Mouse (Mus musculus): ENCODE results near the gene Hspg2.

The Hspg2 gene

GRCm38 (mm10) chr4:137473240-137473639 lies 4.7 kb downstream of the Hspg2 start:
- ChIA-PET POLR2A (interaction anchor here in 2 of 4 experiments (0.6 to 0.8 kb wide), 2 partner anchors 13 to 228 kb away, joined by 3 to 4 read pairs; no protein-coding TSS in a partner anchor), CTCF (interaction anchor here in 1 of 4 experiments (1.1 to 1.5 kb wide), 2 partner anchors 45 to 153 kb away, joined by 3 read pairs; no protein-coding TSS in a partner anchor)

GRCm38 (mm10) chr4:137473701-137474388 lies 5.3 kb downstream of the Hspg2 start:
- CTCF ChIA-PET: interaction anchor here in 1 of 4 experiments (1.1 to 1.5 kb wide), 2 partner anchors 45 to 154 kb away, joined by 3 read pairs; no protein-coding TSS in a partner anchor
- POLR2A ChIA-PET: interaction anchor here in 1 of 4 experiments (0.8 to 1.1 kb wide), 2 partner anchors 13 kb away, joined by 3 to 4 read pairs; no protein-coding TSS in a partner anchor

- POLR2A ChIA-PET: interaction anchor here in 2 of 4 experiments (0.9 to 5.6 kb wide), 9 partner anchors 12 to 43 kb away, joined by 3 to 41 read pairs (median 3); no protein-coding TSS in a partner anchor
Measured at GRCm38 (mm10) chr4:137474694-137475093, 6.1 kb downstream of the Hspg2 start.

GRCm38 (mm10) chr4:137475271-137476050 lies 6.9 kb downstream of the Hspg2 start:
- CTCF ChIA-PET: interaction anchor here in 3 of 4 experiments (0.6 to 2.0 kb wide), 7 partner anchors 13 to 190 kb away, joined by 3 to 10 read pairs (median 5); no protein-coding TSS in a partner anchor

More at GRCm38 (mm10) chr4:137474694-137475093, 6.1 kb downstream of the Hspg2 start:
- CTCF ChIA-PET: interaction anchor here in 2 of 4 experiments (0.6 to 2.0 kb wide), 3 partner anchors 14 to 44 kb away, joined by 3 to 10 read pairs (median 3); no protein-coding TSS in a partner anchor

GRCm38 (mm10) chr4:137476065-137476760 lies 7.6 kb downstream of the Hspg2 start:
- CTCF ChIA-PET: interaction anchor here (0.6 to 2.0 kb wide), 9 partner anchors 13 to 493 kb away, joined by 3 to 10 read pairs (median 3); no protein-coding TSS in a partner anchor
- POLR2A ChIA-PET: interaction anchor here (0.6 to 5.6 kb wide), 23 partner anchors 8 to 1003 kb away, joined by 3 to 41 read pairs (median 4); partner anchors contain the start of gene Hspg2 (in 2 of the 4)

More at GRCm38 (mm10) chr4:137475271-137476050, 6.9 kb downstream of the Hspg2 start:
- POLR2A ChIA-PET: interaction anchor here in 3 of 4 experiments (0.6 to 5.6 kb wide), 21 partner anchors 9 to 1002 kb away, joined by 3 to 41 read pairs (median 4); no protein-coding TSS in a partner anchor

- POLR2A ChIA-PET: interaction anchor here (0.6 to 5.6 kb wide), 21 partner anchors 8 to 322 kb away, joined by 3 to 41 read pairs (median 4); partner anchors contain the start of gene Hspg2 (in 3 of the 4)
Measured at GRCm38 (mm10) chr4:137476761-137477237, 8.2 kb downstream of the Hspg2 start.

GRCm38 (mm10) chr4:137477611-137478010 lies 9.0 kb downstream of the Hspg2 start:
- ChIA-PET POLR2A (interaction anchor here in 3 of 4 experiments (1.4 to 5.6 kb wide), 8 partner anchors 9 to 118 kb away, joined by 4 to 41 read pairs (median 10); partner anchors contain the start of gene Hspg2 (in 2 of the 3)), CTCF (no interaction called here)

More at GRCm38 (mm10) chr4:137476761-137477237, 8.2 kb downstream of the Hspg2 start:
- CTCF ChIA-PET: interaction anchor here in 3 of 4 experiments (1.0 to 2.0 kb wide), 7 partner anchors 12 to 247 kb away, joined by 3 to 10 read pairs (median 3); no protein-coding TSS in a partner anchor

GRCm38 (mm10) chr4:137478306-137478705 lies 9.7 kb downstream of the Hspg2 start:
- POLR2A ChIA-PET: interaction anchor here in 3 of 4 experiments (0.6 to 5.6 kb wide), 13 partner anchors 8 to 116 kb away, joined by 3 to 41 read pairs (median 7); partner anchors contain the start of genes Hspg2 (in 3 of the 3) and Usp48 (in 2 of the 3)
- CTCF ChIA-PET: interaction anchor here in 1 of 4 experiments (0.8 kb wide), 1 partner anchor 10 kb away, joined by 3 read pairs; no protein-coding TSS in a partner anchor

- ChIA-PET CTCF (interaction anchor here in 3 of 4 experiments (0.6 to 1.8 kb wide), 6 partner anchors 9 to 484 kb away, joined by 3 to 13 read pairs (median 4); no protein-coding TSS in a partner anchor), POLR2A (interaction anchor here (0.6 to 5.6 kb wide), 16 partner anchors 9 to 1248 kb away, joined by 3 to 41 read pairs (median 5); partner anchors contain the start of genes Hspg2 (in 1 of the 4) and Usp48 (in 1 of the 4))
Measured at GRCm38 (mm10) chr4:137479757-137480156, 11.2 kb downstream of the Hspg2 start.

- ChIA-PET CTCF (interaction anchor here (0.5 to 1.8 kb wide), 6 partner anchors 8 to 483 kb away, joined by 3 to 13 read pairs (median 4); no protein-coding TSS in a partner anchor), POLR2A (interaction anchor here (0.5 to 4.9 kb wide), 18 partner anchors 8 to 1249 kb away, joined by 3 to 30 read pairs (median 5); partner anchors contain the start of genes Hspg2 (in 2 of the 4) and Usp48 (in 1 of the 4))
Measured at GRCm38 (mm10) chr4:137480191-137480992, 11.8 kb downstream of the Hspg2 start.

GRCm38 (mm10) chr4:137480993-137481340 lies 12.4 kb downstream of the Hspg2 start:
- ChIA-PET POLR2A (interaction anchor here in 3 of 4 experiments (0.5 to 4.9 kb wide), 11 partner anchors 11 to 116 kb away, joined by 3 to 30 read pairs (median 4); partner anchors contain the start of gene Hspg2 (in 2 of the 3)), CTCF (interaction anchor here in 2 of 4 experiments (0.5 to 1.0 kb wide), 2 partner anchors 97 to 103 kb away, joined by 4 to 7 read pairs; no protein-coding TSS in a partner anchor)

- ChIA-PET POLR2A (interaction anchor here in 3 of 4 experiments (0.5 to 4.9 kb wide), 15 partner anchors 8 to 116 kb away, joined by 3 to 30 read pairs (median 4); partner anchors contain the start of gene Hspg2 (in 2 of the 3)), CTCF (interaction anchor here in 1 of 4 experiments (0.5 to 0.7 kb wide), 2 partner anchors 97 to 123 kb away, joined by 4 read pairs; no protein-coding TSS in a partner anchor)
Measured at GRCm38 (mm10) chr4:137481381-137482030, 12.9 kb downstream of the Hspg2 start.

GRCm38 (mm10) chr4:137483871-137484270 lies 15.3 kb downstream of the Hspg2 start:
- ChIA-PET POLR2A (interaction anchor here in 3 of 4 experiments (0.7 to 4.9 kb wide), 5 partner anchors 14 to 178 kb away, joined by 3 to 30 read pairs (median 4); partner anchors contain the start of gene Hspg2 (in 2 of the 3)), CTCF (interaction anchor here in 1 of 4 experiments (0.6 kb wide), 1 partner anchor 93 kb away, joined by 9 read pairs; no protein-coding TSS in a partner anchor)

- POLR2A ChIA-PET: interaction anchor here in 3 of 4 experiments (0.7 to 4.9 kb wide), 8 partner anchors 8 to 713 kb away, joined by 3 to 30 read pairs (median 4); partner anchors contain the start of gene Hspg2 (in 2 of the 3)
- CTCF ChIA-PET: no interaction called here
Measured at GRCm38 (mm10) chr4:137484586-137484985, 16.0 kb downstream of the Hspg2 start.

Data from embryonic stem cell, embryonic (primary cell).